Mouse (Mus musculus) ES-Bruce4 (cell line): Measurements from ENCODE around the gene Antxr1. TPM values are rescaled to one million over a fixed set of nuclear protein-coding genes. Genes with fewer than 3 reads are reported as not detected.

Experiments used
- H3K27ac ChIP-seq: 2 replicates; pipeline ENCODE4 v1.5.1; 2012; ENCODE audit warnings: low read length, inconsistent platforms; ENCODE audit not compliant: insufficient read depth
- H3K27me3 ChIP-seq: 2 replicates; pipeline ENCODE4 v1.6.1; 2012; ENCODE audit warnings: mild to moderate bottlenecking, low read length, inconsistent platforms; ENCODE audit not compliant: control insufficient read depth, poor library complexity, insufficient read depth, severe bottlenecking
- H3K36me3 ChIP-seq: 2 replicates; pipeline ENCODE4 v1.6.1; 2012; ENCODE audit warnings: inconsistent platforms, mild to moderate bottlenecking, low read length, moderate library complexity; ENCODE audit not compliant: control insufficient read depth, poor library complexity, insufficient read depth, severe bottlenecking
- H3K4me1 ChIP-seq: one replicate; pipeline ENCODE4 v1.8.1; 2011; ENCODE audit warnings: low read length; ENCODE audit not compliant: control insufficient read depth, insufficient read depth
- H3K4me3 ChIP-seq: 2 replicates; pipeline ENCODE4 v1.5.1; 2011; ENCODE audit warnings: low read depth, mild to moderate bottlenecking, low read length
- H3K9ac ChIP-seq: 2 replicates; pipeline ENCODE4 v1.6.1; 2012; ENCODE audit warnings: low read depth, mild to moderate bottlenecking, inconsistent platforms; ENCODE audit not compliant: poor library complexity, severe bottlenecking
- H3K9me3 ChIP-seq: replicated peaks from 2 replicates; pipeline ENCODE4 v1.6.1; 2012; ENCODE audit warnings: mild to moderate bottlenecking, low read length, inconsistent platforms; ENCODE audit not compliant: control insufficient read depth, poor library complexity, insufficient read depth, severe bottlenecking
- CTCF ChIP-seq: IDR thresholded peaks from one replicate; pipeline ENCODE4 v1.8.1; 2011; ENCODE audit warnings: low read depth, low read length
- EP300 ChIP-seq: IDR thresholded peaks from 2 replicates; pipeline ENCODE4 v1.6.1; 2011; ENCODE audit warnings: low read depth, low read length; ENCODE audit not compliant: insufficient read depth
- POLR2A ChIP-seq: IDR thresholded peaks from one replicate; pipeline ENCODE4 v1.8.1; 2011; ENCODE audit warnings: low read length; ENCODE audit not compliant: insufficient read depth
- polyA plus RNA-seq: library from polyadenylated mRNA; stranded (reverse); fragments of >200 nt; gene quantifications from 2 replicates; pipeline ENCODE4 v1.2.4, GENCODE M21; 2011; ENCODE audit warnings: low read depth; ENCODE audit not compliant: missing spikeins, insufficient read depth, insufficient read length

Gene Antxr1
- polyA plus RNA-seq, 1 experiment, result 1.6 TPM

GRCm38 (mm10) chr6:87350829-87351228 lies 15.2 kb upstream of the Antxr1 start, which contains the start of gene Gkn1:
Gkn1 (minus strand) TSS chr6:87350942.
- TF ChIP-seq EP300 (no peak), POLR2A (no peak), CTCF (no peak)
- Histone ChIP-seq H3K9me3 (no peaks in the 10 kb centered on the region), H3K4me1 (no peaks in the 10 kb centered on the region), H3K36me3 (no peaks in the 10 kb centered on the region), H3K27ac (no peak within 1 kb of the TSS), H3K27me3 (no peaks in the 10 kb centered on the region), H3K4me3 (no peak within 1 kb of the TSS), H3K9ac (no peak within 1 kb of the TSS)

GRCm38 (mm10) chr6:87335935-87336295 lies 294 bp upstream of the Antxr1 start:
- Histone ChIP-seq H3K9ac (peak overlapping the region; percentile 66; the same call in 1 of the 2 replicates), H3K9me3 (no peaks in the 10 kb centered on the region), H3K27ac (no peak overlapping the region), H3K4me1 (no peaks in the 10 kb centered on the region), H3K27me3 (peaks cover 5% of the 10 kb centered on the region; the same call in 1 of the 2 replicates), H3K4me3 (no peak overlapping the region), H3K36me3 (no peaks in the 10 kb centered on the region)
- no peak for TF ChIP-seq CTCF
- no peak for TF ChIP-seq EP300
- TF ChIP-seq POLR2A, result no peak

GRCm38 (mm10) chr6:87334361-87335090 lies 1.1 kb downstream of the Antxr1 start:
- Histone ChIP-seq H3K27me3 (peaks cover 5% of the 10 kb centered on the region; the same call in 1 of the 2 replicates), H3K9ac (peak overlapping the region; percentile 66), H3K4me1 (no peaks in the 10 kb centered on the region), H3K36me3 (no peaks in the 10 kb centered on the region), H3K4me3 (peak overlapping the region; percentile 78), H3K9me3 (no peaks in the 10 kb centered on the region), H3K27ac (no peak overlapping the region)
- no peak for TF ChIP-seq POLR2A
- no peak for TF ChIP-seq CTCF
- no peak for TF ChIP-seq EP300

DNA sequence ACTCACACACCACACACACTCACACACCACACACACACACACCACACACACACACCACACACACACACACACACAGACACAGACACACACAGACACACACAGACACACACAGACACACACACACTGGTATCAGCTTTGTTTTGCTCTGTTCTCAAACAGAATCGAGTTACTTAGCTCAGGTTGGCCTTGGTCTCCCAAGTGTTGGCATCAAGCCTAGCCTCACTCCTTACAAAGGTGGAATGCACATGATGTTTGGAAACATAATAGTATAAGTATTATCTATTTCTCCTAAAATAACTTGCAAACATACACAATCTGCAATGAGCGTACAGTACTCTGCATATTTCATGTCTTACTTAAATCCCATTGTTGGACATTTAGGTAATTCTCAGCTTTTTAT lies 3.2 kb downstream of the Antxr1 start:
- Histone ChIP-seq H3K4me1 (no peaks in the 10 kb centered on the region), H3K9me3 (no peaks in the 10 kb centered on the region), H3K27me3 (0 out of 2 replicates have a peak, but pooled peaks cover 5% of the 10 kb centered on the region), H3K27ac (no peak overlapping the region), H3K4me3 (no peak overlapping the region), H3K9ac (no peak overlapping the region), H3K36me3 (no peaks in the 10 kb centered on the region)
- TF ChIP-seq POLR2A (no peak), EP300 (no peak), CTCF (no peak)

DNA sequence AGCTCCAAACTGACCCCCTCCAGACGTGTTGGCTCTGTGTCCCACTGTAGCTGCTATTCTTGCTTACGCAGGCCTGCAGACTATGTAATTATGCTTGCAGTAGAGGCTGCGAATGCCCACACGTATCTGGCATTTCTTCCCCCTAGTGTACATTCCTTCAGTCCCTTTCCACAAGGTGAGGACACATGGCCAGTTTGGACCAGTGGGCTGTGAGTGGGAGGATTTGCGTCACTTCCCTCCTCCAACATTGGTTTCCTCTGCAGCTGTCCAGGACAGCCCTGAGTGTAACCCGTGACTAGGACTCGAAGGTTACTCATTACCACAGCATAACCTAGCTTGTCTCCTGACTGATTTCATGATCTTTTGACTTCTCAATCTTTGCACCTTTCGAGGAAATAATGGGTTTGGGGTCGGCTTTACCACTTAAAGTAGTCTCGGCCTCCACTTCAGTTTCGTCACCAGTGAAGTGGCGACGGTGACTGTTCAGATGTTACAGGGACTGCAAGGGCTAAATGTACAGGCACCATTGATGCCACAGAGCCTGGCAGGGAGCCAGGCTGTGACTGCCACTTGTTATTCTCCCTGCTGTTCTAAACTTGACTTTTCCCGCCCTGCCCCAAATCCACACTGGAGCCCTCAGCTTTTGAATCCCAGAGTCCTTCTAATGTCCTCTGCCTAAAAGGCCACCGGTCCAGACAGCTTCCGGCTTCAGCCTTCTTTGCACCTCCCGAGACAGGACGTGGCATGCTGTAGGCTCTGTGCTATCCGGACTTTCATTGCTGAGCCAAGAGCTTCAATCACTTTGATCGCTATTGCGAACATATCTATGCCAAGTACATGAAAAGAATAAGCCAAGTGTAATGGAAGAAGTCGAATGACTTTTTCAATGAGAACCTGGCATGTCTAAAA lies 7.1 kb downstream of the Antxr1 start:
- Histone ChIP-seq H3K27ac (no peak overlapping the region), H3K9me3 (no peaks in the 10 kb centered on the region), H3K27me3 (no peaks in the 10 kb centered on the region), H3K36me3 (no peaks in the 10 kb centered on the region), H3K4me1 (no peaks in the 10 kb centered on the region), H3K4me3 (no peak overlapping the region), H3K9ac (no peak overlapping the region)
- no peak for TF ChIP-seq CTCF
- TF ChIP-seq POLR2A, result no peak
- TF ChIP-seq EP300, result no peak

GRCm38 (mm10) chr6:87326932-87327331 lies 8.7 kb downstream of the Antxr1 start:
- Histone ChIP-seq H3K36me3 (no peaks in the 10 kb centered on the region), H3K27ac (no peak overlapping the region), H3K9ac (no peak overlapping the region), H3K27me3 (no peaks in the 10 kb centered on the region), H3K9me3 (no peaks in the 10 kb centered on the region), H3K4me1 (no peaks in the 10 kb centered on the region), H3K4me3 (no peak overlapping the region)
- no peak for TF ChIP-seq POLR2A
